Mouse (Mus musculus): ENCODE data around the gene Dnah11. TPM values are rescaled to one million over a fixed set of nuclear protein-coding genes. Genes with fewer than 3 reads are reported as not detected.

The Dnah11 gene
- polyA plus RNA-seq, 1 experiment from 2014 or later: 0.03 TPM

DNA sequence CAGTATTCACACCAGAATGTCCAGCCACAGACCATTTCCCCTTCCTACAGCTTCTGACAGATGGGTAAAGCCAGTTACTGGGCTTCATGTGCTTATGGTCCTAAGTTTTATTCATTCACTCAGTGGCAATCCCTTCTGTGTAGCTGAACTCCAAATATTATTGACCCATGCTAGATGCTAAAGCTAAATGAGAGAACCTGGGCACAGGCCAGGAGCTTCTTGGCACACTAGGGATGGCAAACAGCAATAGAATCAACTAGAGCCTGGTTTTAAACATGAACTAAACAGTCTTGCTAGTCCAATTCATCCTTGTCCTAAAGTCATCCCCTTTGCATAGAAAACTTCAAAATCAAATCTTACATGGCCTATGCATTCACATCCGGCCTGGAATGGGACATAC is 113.6 kb downstream of the Dnah11 start:
- Histone ChIP-seq H3K27ac (ENCODE audit: poor library complexity, severe bottlenecking) (no peak overlapping the region), H3K4me3 (no peak overlapping the region), H3K4me2 (no peak overlapping the region), H3K36me3 (no peaks in the 10 kb centered on the region), H3K9me3 (replicated peaks) (no peaks in the 10 kb centered on the region), H3K9ac (no peak overlapping the region), H3K4me1 (replicated peaks) (no peaks in the 10 kb centered on the region), H3K27me3 (replicated peaks) (0 out of 2 replicates have a peak, but pooled peaks cover 3% of the 10 kb centered on the region)
- WGBS: 69% methylated on average over 1 of the region's 1 CpGs
- no peak for ATAC-seq (ENCODE audit: insufficient number of reproducible peaks, low FRiP score)

DNA sequence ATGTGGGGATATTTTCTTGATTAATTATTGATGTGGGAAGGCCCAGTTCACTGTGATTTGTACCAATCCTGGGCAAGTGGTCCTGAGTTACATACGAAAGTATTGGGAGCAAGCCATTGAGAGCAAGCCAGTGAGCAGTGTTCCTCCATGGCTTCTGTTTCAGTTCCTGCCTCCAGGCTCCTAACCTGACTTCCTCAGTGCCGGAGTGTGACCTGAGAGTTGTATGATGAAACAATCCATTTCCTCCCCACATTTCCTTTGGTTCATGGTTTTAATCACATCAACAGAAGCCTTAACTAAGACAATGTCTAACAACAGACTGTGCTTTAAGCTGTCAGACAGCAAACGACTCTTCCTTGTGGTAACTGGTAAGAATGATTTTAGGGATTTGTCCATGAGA is 114.0 kb downstream of the Dnah11 start:
- Histone ChIP-seq H3K36me3 (no peaks in the 10 kb centered on the region), H3K9me3 (replicated peaks) (no peaks in the 10 kb centered on the region), H3K4me1 (replicated peaks) (peaks cover under 1% of the 10 kb centered on the region; the same call in 1 of the 2 replicates), H3K9ac (no peak overlapping the region), H3K4me3 (no peak overlapping the region), H3K4me2 (no peak overlapping the region), H3K27ac (ENCODE audit: poor library complexity, severe bottlenecking) (no peak overlapping the region), H3K27me3 (replicated peaks) (0 out of 2 replicates have a peak, but pooled peaks cover 3% of the 10 kb centered on the region)
- WGBS: 72% methylated on average over 3 of the region's 3 CpGs
- ATAC-seq (ENCODE audit: insufficient number of reproducible peaks, low FRiP score): no peak

DNA sequence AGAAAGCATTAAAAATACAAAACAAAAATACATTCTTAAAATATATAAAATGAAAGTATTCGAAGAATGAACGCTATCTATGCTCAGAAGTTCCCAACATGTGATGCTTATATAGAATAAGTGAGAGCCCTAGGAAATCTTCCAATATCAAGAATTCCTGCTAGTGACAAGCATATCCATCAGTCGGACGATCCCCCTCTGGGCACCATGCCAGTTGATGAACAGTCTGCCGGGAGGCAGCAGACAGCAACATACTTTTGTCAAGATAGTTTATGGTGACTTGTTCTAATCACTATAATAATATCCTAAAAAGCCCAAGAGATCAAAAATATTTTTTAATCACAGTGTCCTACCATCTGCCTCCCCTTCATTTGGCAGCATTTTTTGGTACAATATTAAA is 114.7 kb downstream of the Dnah11 start:
- Histone ChIP-seq H3K9ac (no peak overlapping the region), H3K4me1 (replicated peaks) (peaks cover 5% of the 10 kb centered on the region; the same call in 1 of the 2 replicates), H3K9me3 (replicated peaks) (no peaks in the 10 kb centered on the region), H3K27ac (ENCODE audit: poor library complexity, severe bottlenecking) (no peak overlapping the region), H3K4me2 (no peak overlapping the region), H3K4me3 (no peak overlapping the region), H3K36me3 (no peaks in the 10 kb centered on the region), H3K27me3 (replicated peaks) (0 out of 2 replicates have a peak, but pooled peaks cover 3% of the 10 kb centered on the region)
- ATAC-seq (ENCODE audit: insufficient number of reproducible peaks, low FRiP score): no peak
- 65% methylated on average over 5 of the region's 5 CpGs for WGBS

DNA sequence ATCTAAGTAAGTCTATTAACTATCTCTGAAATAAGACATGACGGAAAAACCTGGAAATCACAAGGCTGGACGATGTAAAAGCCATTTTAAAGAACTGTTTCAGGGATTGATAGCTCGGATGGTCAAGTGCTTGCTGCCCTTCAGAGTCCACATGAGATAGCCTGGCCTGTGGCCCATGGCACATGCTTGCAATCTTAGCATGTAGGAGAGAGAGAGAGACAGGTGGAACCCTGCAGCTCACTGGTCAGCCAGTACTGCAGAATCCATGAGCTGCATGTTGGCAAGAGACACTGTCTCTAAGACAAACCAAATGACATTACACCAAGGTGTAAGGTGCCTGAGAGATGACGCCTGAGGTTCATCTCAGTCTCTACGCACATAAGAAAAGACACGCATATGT is 118.4 kb downstream of the Dnah11 start:
- no peak overlapping the region for H3K4me2 ChIP-seq
- H3K9me3 ChIP-seq (replicated peaks): no peaks in the 10 kb centered on the region
- no peak overlapping the region for H3K4me3 ChIP-seq
- 0 out of 2 replicates have a peak, but pooled peaks cover 3% of the 10 kb centered on the region for H3K27me3 ChIP-seq (replicated peaks)
- no peak for ATAC-seq (ENCODE audit: insufficient number of reproducible peaks, low FRiP score)
- WGBS: 84% methylated on average over 6 of the region's 6 CpGs
- H3K4me1 ChIP-seq (replicated peaks): peaks cover 19% of the 10 kb centered on the region
- no peak overlapping the region for H3K27ac ChIP-seq (ENCODE audit: poor library complexity, severe bottlenecking)
- no peaks in the 10 kb centered on the region for H3K36me3 ChIP-seq
- no peak overlapping the region for H3K9ac ChIP-seq

DNA sequence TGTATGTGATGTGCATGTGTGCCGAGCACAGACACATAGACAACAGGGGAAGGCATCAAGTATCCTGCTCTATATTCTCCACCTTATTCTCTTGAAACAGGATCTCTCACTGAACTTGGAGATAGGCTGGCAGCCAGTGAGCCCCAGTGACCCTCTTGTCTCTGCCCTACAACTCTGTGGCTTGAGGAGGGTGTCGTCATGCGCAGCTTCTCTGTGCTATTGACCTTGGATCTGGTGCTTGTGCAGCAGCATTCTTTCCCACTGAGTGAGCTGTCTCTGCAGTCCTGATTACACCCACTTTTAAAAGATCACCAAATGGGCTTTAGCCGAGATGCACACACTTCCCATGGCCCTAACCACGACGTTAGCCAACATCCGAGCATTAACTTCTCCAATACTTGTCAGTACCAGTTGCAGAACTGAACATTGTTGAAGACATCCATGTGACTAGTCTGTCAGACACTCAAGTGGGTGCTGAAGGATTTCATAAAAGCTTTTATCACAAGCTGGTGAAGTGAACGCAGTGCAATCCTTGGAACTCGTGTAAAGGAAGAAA is 120.3 kb downstream of the Dnah11 start:
- peak overlapping the region; percentile 47; the same call in 1 of the 2 replicates for H3K27ac ChIP-seq (ENCODE audit: poor library complexity, severe bottlenecking)
- H3K4me2 ChIP-seq: peak overlapping the region; percentile 33
- no peaks in the 10 kb centered on the region for H3K36me3 ChIP-seq
- no peak overlapping the region for H3K4me3 ChIP-seq
- peaks cover 19% of the 10 kb centered on the region for H3K4me1 ChIP-seq (replicated peaks)
- no peak overlapping the region for H3K9ac ChIP-seq
- H3K27me3 ChIP-seq (replicated peaks): 0 out of 2 replicates have a peak, but pooled peaks cover 3% of the 10 kb centered on the region
- WGBS: 26% methylated on average over 9 of the region's 9 CpGs
- ATAC-seq (ENCODE audit: insufficient number of reproducible peaks, low FRiP score): peak; percentile 55
- no peaks in the 10 kb centered on the region for H3K9me3 ChIP-seq (replicated peaks)

DNA sequence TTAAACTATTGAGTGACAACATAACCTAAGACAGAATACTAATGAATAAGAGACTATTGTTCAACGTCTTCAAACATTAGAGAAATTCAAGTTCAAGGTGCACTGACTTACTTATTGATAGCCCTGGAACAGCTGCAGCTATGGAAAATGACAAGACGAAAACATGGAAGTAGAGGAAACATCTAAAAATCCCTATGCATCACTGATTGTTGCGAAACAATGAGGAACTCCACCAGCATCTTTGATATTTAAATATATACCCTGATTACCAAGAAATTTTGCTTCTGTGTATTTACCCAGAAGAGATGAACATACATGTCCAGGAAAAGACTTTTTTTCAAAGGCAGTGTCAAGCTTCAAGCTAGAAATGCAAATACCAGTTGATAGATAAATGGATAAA is 122.0 kb downstream of the Dnah11 start:
- no peak overlapping the region for H3K27ac ChIP-seq (ENCODE audit: poor library complexity, severe bottlenecking)
- WGBS: 84% methylated on average over 3 of the region's 3 CpGs
- no peak overlapping the region for H3K9ac ChIP-seq
- H3K36me3 ChIP-seq: no peaks in the 10 kb centered on the region
- ATAC-seq (ENCODE audit: insufficient number of reproducible peaks, low FRiP score): no peak
- H3K4me2 ChIP-seq: no peak overlapping the region
- H3K4me1 ChIP-seq (replicated peaks): peaks cover 19% of the 10 kb centered on the region
- no peaks in the 10 kb centered on the region for H3K9me3 ChIP-seq (replicated peaks)
- H3K4me3 ChIP-seq: no peak overlapping the region
- 0 out of 2 replicates have a peak, but pooled peaks cover 3% of the 10 kb centered on the region for H3K27me3 ChIP-seq (replicated peaks)

DNA sequence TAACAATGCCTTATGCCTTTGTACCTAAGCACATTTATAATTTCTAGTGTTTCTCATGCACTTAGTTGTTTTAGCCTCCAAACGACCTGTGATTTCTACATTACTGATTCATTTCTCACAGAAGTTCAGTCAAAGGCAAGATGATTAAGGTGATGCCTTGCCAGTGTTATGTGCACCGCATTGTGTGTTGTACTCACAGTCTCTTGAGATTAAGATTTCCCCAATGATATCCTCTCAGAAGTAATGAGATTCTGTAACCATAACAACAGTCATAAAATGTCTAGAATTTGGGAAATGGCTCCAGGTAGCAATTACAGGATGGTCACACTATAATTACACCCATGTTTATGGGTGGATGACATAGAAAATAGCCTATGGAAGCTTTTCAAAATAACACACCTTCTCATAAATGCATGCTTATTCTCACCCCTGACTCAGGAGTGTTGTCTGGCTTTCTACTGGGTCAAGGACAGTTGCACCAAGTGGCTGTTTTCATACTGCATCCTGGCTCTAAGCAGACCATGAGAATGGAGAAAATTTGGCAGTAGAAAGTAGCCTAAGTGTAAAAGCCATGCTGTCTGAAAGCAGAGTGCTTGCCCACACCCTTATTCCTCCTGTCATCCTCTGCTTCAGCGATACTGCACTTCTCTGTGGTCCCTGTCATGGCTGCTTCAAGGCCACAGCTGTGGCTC is 126.5 kb downstream of the Dnah11 start:
- H3K4me3 ChIP-seq: no peak overlapping the region
- H3K9ac ChIP-seq: no peak overlapping the region
- H3K27ac ChIP-seq (ENCODE audit: poor library complexity, severe bottlenecking): no peak overlapping the region
- ATAC-seq (ENCODE audit: insufficient number of reproducible peaks, low FRiP score): no peak
- no peaks in the 10 kb centered on the region for H3K9me3 ChIP-seq (replicated peaks)
- no peaks in the 10 kb centered on the region for H3K27me3 ChIP-seq (replicated peaks)
- WGBS: 77% methylated on average over 3 of the region's 3 CpGs
- H3K4me1 ChIP-seq (replicated peaks): no peaks in the 10 kb centered on the region
- H3K4me2 ChIP-seq: no peak overlapping the region
- H3K36me3 ChIP-seq: no peaks in the 10 kb centered on the region

DNA sequence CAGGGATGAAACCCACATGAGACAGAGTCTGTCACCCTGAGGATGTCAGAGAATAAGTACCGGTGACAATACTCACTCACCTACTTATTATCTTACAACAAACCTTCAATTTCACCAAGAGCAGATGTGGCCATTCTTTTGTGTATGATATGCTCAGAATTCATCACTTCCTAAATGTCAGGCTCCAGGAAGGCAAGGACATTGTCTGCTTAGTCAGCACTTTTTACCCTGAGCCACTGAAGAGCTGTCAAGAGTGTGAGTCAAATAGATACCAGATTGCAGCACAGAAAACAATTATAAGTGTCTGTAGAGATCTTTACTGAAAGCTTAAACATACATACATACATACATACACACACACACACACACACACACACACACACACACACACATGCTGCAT is 127.2 kb downstream of the Dnah11 start:
- no peak for ATAC-seq (ENCODE audit: insufficient number of reproducible peaks, low FRiP score)
- no peaks in the 10 kb centered on the region for H3K36me3 ChIP-seq
- H3K27me3 ChIP-seq (replicated peaks): no peaks in the 10 kb centered on the region
- no peak overlapping the region for H3K9ac ChIP-seq
- H3K4me1 ChIP-seq (replicated peaks): no peaks in the 10 kb centered on the region
- H3K27ac ChIP-seq (ENCODE audit: poor library complexity, severe bottlenecking): no peak overlapping the region
- H3K4me2 ChIP-seq: no peak overlapping the region
- no peak overlapping the region for H3K4me3 ChIP-seq
- no peaks in the 10 kb centered on the region for H3K9me3 ChIP-seq (replicated peaks)
- WGBS: 90% methylated on average over 1 of the region's 1 CpGs

DNA sequence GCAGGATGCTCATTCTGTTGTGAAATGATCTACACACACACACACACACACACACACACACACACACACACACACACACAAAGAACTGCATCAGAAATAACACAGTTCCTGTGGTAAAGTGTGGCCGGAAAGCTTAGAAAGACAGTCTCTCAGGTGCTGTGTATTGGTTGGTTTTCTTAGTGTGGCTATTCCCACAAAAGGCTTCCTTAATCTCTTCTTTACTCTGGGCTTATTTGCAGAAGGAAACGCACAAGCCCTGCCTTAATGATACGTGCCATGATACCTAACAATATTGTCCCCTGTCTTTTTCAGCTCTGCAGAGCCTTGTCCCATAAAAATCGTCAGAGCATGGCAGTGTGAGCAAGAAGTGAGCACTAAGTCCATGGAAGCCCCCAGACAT is 130.1 kb downstream of the Dnah11 start:
- no peaks in the 10 kb centered on the region for H3K27me3 ChIP-seq (replicated peaks)
- ATAC-seq (ENCODE audit: insufficient number of reproducible peaks, low FRiP score): no peak
- H3K4me3 ChIP-seq: no peak overlapping the region
- no peaks in the 10 kb centered on the region for H3K9me3 ChIP-seq (replicated peaks)
- H3K4me1 ChIP-seq (replicated peaks): no peaks in the 10 kb centered on the region
- no peak overlapping the region for H3K27ac ChIP-seq (ENCODE audit: poor library complexity, severe bottlenecking)
- no peak overlapping the region for H3K9ac ChIP-seq
- no peaks in the 10 kb centered on the region for H3K36me3 ChIP-seq
- 69% methylated on average over 4 of the region's 4 CpGs for WGBS
- no peak overlapping the region for H3K4me2 ChIP-seq

DNA sequence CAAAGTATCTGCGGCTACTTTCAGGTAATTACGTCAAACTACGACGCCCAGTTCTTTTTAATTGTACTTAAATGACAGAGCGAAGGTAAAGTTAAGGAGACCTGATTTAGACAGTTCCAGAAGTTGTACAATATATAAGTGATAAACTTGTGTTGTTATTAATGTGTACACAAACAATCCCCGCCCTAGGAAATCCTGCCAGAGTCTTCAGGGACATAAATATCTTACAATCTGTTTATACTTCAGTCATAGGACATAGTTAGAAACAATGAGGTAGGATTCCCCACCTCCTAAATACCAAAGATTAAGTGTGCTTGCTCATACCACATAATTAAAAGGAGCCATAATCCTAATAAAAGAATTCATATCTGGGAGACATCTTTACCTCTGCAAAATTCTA is 136.5 kb downstream of the Dnah11 start:
- 89% methylated on average over 6 of the region's 6 CpGs for WGBS

DNA sequence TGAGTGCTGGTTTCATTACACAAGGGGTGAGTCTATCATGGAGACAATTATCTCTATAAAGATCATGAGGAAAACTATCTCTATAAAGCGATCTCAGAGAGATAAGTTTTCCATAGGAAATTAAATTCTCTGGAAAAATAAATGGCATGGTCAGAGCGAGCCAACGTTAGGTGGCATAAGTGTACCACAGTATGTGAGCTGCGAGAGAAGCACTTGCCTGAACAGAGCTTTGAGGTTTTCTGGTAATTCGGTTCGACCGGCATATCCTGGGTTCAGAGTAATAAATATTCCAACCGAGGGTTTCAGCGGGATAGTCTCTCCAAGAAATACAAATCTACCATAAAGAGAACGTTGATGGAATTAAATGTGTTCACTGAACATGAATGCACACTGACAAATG is 142.0 kb downstream of the Dnah11 start:
- no peaks in the 10 kb centered on the region for H3K27me3 ChIP-seq (replicated peaks)
- H3K27ac ChIP-seq (ENCODE audit: poor library complexity, severe bottlenecking): no peak overlapping the region
- no peak overlapping the region for H3K9ac ChIP-seq
- 81% methylated on average over 10 of the region's 10 CpGs for WGBS
- H3K4me3 ChIP-seq: no peak overlapping the region
- no peaks in the 10 kb centered on the region for H3K36me3 ChIP-seq
- no peak for ATAC-seq (ENCODE audit: insufficient number of reproducible peaks, low FRiP score)
- no peaks in the 10 kb centered on the region for H3K9me3 ChIP-seq (replicated peaks)
- H3K4me2 ChIP-seq: no peak overlapping the region
- no peaks in the 10 kb centered on the region for H3K4me1 ChIP-seq (replicated peaks)

More for the DNA sequence above, 136.5 kb downstream of the Dnah11 start:
- Histone ChIP-seq H3K4me3 (no peak overlapping the region), H3K9me3 (replicated peaks) (no peaks in the 10 kb centered on the region), H3K36me3 (no peaks in the 10 kb centered on the region), H3K27me3 (replicated peaks) (no peaks in the 10 kb centered on the region), H3K9ac (no peak overlapping the region), H3K4me2 (no peak overlapping the region), H3K27ac (ENCODE audit: poor library complexity, severe bottlenecking) (no peak overlapping the region), H3K4me1 (replicated peaks) (no peaks in the 10 kb centered on the region)
- no peak for ATAC-seq (ENCODE audit: insufficient number of reproducible peaks, low FRiP score)

Measured in heart, embryonic 12.5 days (tissue).